Mouse (Mus musculus): ENCODE results near the gene Gm21976. TPM values are rescaled to one million over a fixed set of nuclear protein-coding genes. Genes with fewer than 3 reads are reported as not detected.

The Gm21976 gene
- polyA plus RNA-seq, 1 experiment, result not detected

GRCm38 (mm10) chr13:98349491-98349890 is 69.8 kb downstream of the Gm21976 start:
- TF ChIP-seq GATA1 (IDR thresholded peaks at IDR 0.05; ENCODE audit: borderline replicate concordance, low read length) (no peak), FLI1 (IDR thresholded peaks at IDR 0.05; ENCODE audit: low read length) (no peak)
- Histone ChIP-seq H3K4me1 (peaks cover 11% of the 10 kb centered on the region), H3K9me3 (peaks cover 3% of the 10 kb centered on the region; the same call in 1 of the 2 replicates), H3K27me3 (replicated peaks) (peaks cover 76% of the 10 kb centered on the region), H3K4me3 (replicated peaks) (no peak overlapping the region), H3K36me3 (replicated peaks; ENCODE audit: low read length) (no peaks in the 10 kb centered on the region)

GRCm38 (mm10) chr13:98351527-98351926 is 71.8 kb downstream of the Gm21976 start:
- Histone ChIP-seq H3K27me3 (replicated peaks) (peaks cover 83% of the 10 kb centered on the region), H3K4me1 (peaks cover 26% of the 10 kb centered on the region), H3K9me3 (peaks cover 3% of the 10 kb centered on the region; the same call in 1 of the 2 replicates), H3K4me3 (replicated peaks) (no peak overlapping the region), H3K36me3 (replicated peaks; ENCODE audit: low read length) (no peaks in the 10 kb centered on the region)
- TF ChIP-seq FLI1 (IDR thresholded peaks at IDR 0.05; ENCODE audit: low read length) (no peak), GATA1 (IDR thresholded peaks at IDR 0.05; ENCODE audit: borderline replicate concordance, low read length) (no peak)

- peaks cover 86% of the 10 kb centered on the region for H3K27me3 ChIP-seq (replicated peaks)
- H3K9me3 ChIP-seq, result peaks cover 3% of the 10 kb centered on the region; the same call in 1 of the 2 replicates
- no peak for TF ChIP-seq FLI1 (IDR thresholded peaks at IDR 0.05; ENCODE audit: low read length)
- no peak for TF ChIP-seq GATA1 (IDR thresholded peaks at IDR 0.05; ENCODE audit: borderline replicate concordance, low read length)
- no peaks in the 10 kb centered on the region for H3K36me3 ChIP-seq (replicated peaks; ENCODE audit: low read length)
- H3K4me3 ChIP-seq (replicated peaks), result no peak overlapping the region
- H3K4me1 ChIP-seq, result peaks cover 26% of the 10 kb centered on the region
Measured at GRCm38 (mm10) chr13:98352381-98352975, 72.8 kb downstream of the Gm21976 start.

GRCm38 (mm10) chr13:98353709-98354089 is 74.0 kb downstream of the Gm21976 start:
- Histone ChIP-seq H3K9me3 (peaks cover 3% of the 10 kb centered on the region; the same call in 1 of the 2 replicates), H3K4me3 (replicated peaks) (peak overlapping the region; percentile 91), H3K27me3 (replicated peaks) (peaks cover 97% of the 10 kb centered on the region), H3K4me1 (peaks cover 27% of the 10 kb centered on the region), H3K36me3 (replicated peaks; ENCODE audit: low read length) (no peaks in the 10 kb centered on the region)
- no peak for TF ChIP-seq GATA1 (IDR thresholded peaks at IDR 0.05; ENCODE audit: borderline replicate concordance, low read length)
- TF ChIP-seq FLI1 (IDR thresholded peaks at IDR 0.05; ENCODE audit: low read length), result no peak

GRCm38 (mm10) chr13:98354090-98354801 is 74.6 kb downstream of the Gm21976 start, which contains the start of gene Foxd1:
TSS of gene Foxd1 (plus strand) at chr13:98354242.
- Histone ChIP-seq H3K4me3 (replicated peaks) (peak within 1 kb of the TSS; percentile 91), H3K27me3 (replicated peaks) (peaks cover 98% of the 10 kb centered on the region), H3K36me3 (replicated peaks; ENCODE audit: low read length) (no peaks in the 10 kb centered on the region), H3K9me3 (peaks cover 3% of the 10 kb centered on the region; the same call in 1 of the 2 replicates), H3K4me1 (peaks cover 31% of the 10 kb centered on the region)
- no peak for TF ChIP-seq FLI1 (IDR thresholded peaks at IDR 0.05; ENCODE audit: low read length)
- no peak for TF ChIP-seq GATA1 (IDR thresholded peaks at IDR 0.05; ENCODE audit: borderline replicate concordance, low read length)

GRCm38 (mm10) chr13:98354871-98355558 is 75.3 kb downstream of the Gm21976 start:
- H3K9me3 ChIP-seq, result peaks cover 3% of the 10 kb centered on the region; the same call in 1 of the 2 replicates
- peaks cover 97% of the 10 kb centered on the region for H3K27me3 ChIP-seq (replicated peaks)

GRCm38 (mm10) chr13:98355559-98356111 is 75.9 kb downstream of the Gm21976 start:
- Histone ChIP-seq H3K36me3 (replicated peaks; ENCODE audit: low read length) (no peaks in the 10 kb centered on the region), H3K4me1 (peaks cover 31% of the 10 kb centered on the region), H3K9me3 (peaks cover 3% of the 10 kb centered on the region; the same call in 1 of the 2 replicates), H3K27me3 (replicated peaks) (peaks cover 97% of the 10 kb centered on the region), H3K4me3 (replicated peaks) (peak overlapping the region; percentile 91)
- no peak for TF ChIP-seq GATA1 (IDR thresholded peaks at IDR 0.05; ENCODE audit: borderline replicate concordance, low read length)
- TF ChIP-seq FLI1 (IDR thresholded peaks at IDR 0.05; ENCODE audit: low read length), result no peak

More at GRCm38 (mm10) chr13:98354871-98355558, 75.3 kb downstream of the Gm21976 start:
- Histone ChIP-seq H3K36me3 (replicated peaks; ENCODE audit: low read length) (no peaks in the 10 kb centered on the region), H3K4me3 (replicated peaks) (peak overlapping the region; percentile 91), H3K4me1 (peaks cover 31% of the 10 kb centered on the region)
- TF ChIP-seq FLI1 (IDR thresholded peaks at IDR 0.05; ENCODE audit: low read length), result no peak
- no peak for TF ChIP-seq GATA1 (IDR thresholded peaks at IDR 0.05; ENCODE audit: borderline replicate concordance, low read length)

GRCm38 (mm10) chr13:98356176-98356972 is 76.7 kb downstream of the Gm21976 start:
- no peak for TF ChIP-seq FLI1 (IDR thresholded peaks at IDR 0.05; ENCODE audit: low read length)
- TF ChIP-seq GATA1 (IDR thresholded peaks at IDR 0.05; ENCODE audit: borderline replicate concordance, low read length), result no peak
- Histone ChIP-seq H3K4me3 (replicated peaks) (no peak overlapping the region), H3K4me1 (peaks cover 31% of the 10 kb centered on the region), H3K36me3 (replicated peaks; ENCODE audit: low read length) (no peaks in the 10 kb centered on the region), H3K27me3 (replicated peaks) (peaks cover 97% of the 10 kb centered on the region), H3K9me3 (peaks cover 3% of the 10 kb centered on the region; the same call in 1 of the 2 replicates)

Other genes with a start within 250 kb of the Gm21976 start
- gene Arhgef28, start 73.4 kb upstream of the Gm21976 start, polyA plus RNA-seq (2012; ENCODE audit: insufficient read depth, low replicate concordance), result not detected in 2 replicates
- gene Utp15, start 16.8 kb upstream of the Gm21976 start, polyA plus RNA-seq (2012; ENCODE audit: insufficient read depth, low replicate concordance), result 2.7 TPM in 1 of 2 replicates, not detected in the other
- gene Ankra2, start 16.8 kb upstream of the Gm21976 start, polyA plus RNA-seq (2012; ENCODE audit: insufficient read depth, low replicate concordance), result 9.7 and 43.3 TPM in 2 replicates
- gene Btf3, start 37.1 kb downstream of the Gm21976 start, polyA plus RNA-seq (2012; ENCODE audit: insufficient read depth, low replicate concordance), result 63.1 and 151 TPM in 2 replicates
- gene Foxd1, start 74.4 kb downstream of the Gm21976 start, polyA plus RNA-seq (2012; ENCODE audit: insufficient read depth, low replicate concordance), result 0.02 TPM in 1 of 2 replicates, not detected in the other
- 5.4 and 10.2 TPM in 2 replicates for gene Gm10320, start 212.1 kb downstream of the Gm21976 start, polyA plus RNA-seq (2012; ENCODE audit: insufficient read depth, low replicate concordance)